Mouse (Mus musculus): ENCODE data around the gene Brs3.

DNA sequence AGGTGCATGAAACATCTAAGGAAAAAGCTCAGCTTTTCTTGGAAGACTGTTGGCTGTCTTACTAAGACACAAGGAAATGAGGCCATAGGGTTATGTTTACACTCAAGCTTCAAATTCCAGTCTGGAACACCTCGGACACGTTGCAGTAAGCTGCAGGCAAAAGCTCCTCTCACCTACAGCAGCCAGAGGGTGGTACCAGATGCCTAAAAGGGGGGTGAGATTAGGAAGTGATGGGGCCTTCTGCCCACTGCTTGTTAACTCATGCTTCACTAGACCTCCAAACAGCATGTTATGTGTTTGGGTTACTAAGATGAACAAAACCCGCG, 9.9 kb downstream of the Brs3 start:
- TF ChIP-seq CTCF (IDR thresholded peaks at IDR 0.05; ENCODE audit: low read depth) (no peak), EP300 (IDR thresholded peaks at IDR 0.05; ENCODE audit: low read depth) (no peak)

Measured in liver, postnatal 0 days (tissue).